Mouse (Mus musculus) cerebellum, adult 9-11 months (tissue): ENCODE data around the gene Snx7.

Experiments used
- DNase-seq: peaks from one replicate; pipeline ENCODE4 v3.0.0; 2022

Snx7 gene

GRCm38 (mm10) chr3:117812135-117812534 lies 56.6 kb downstream of the Snx7 start:
- DNase-seq = no peak

GRCm38 (mm10) chr3:117805782-117806181 lies 63.0 kb downstream of the Snx7 start:
- DNase-seq = no peak

GRCm38 (mm10) chr3:117794501-117794900 lies 74.2 kb downstream of the Snx7 start:
- no peak for DNase-seq

- DNase-seq = no peak
Observed at GRCm38 (mm10) chr3:117791951-117792350, 76.8 kb downstream of the Snx7 start.

GRCm38 (mm10) chr3:117791273-117791672 lies 77.5 kb downstream of the Snx7 start:
- no peak for DNase-seq

GRCm38 (mm10) chr3:117788800-117789693 lies 79.7 kb downstream of the Snx7 start:
- no peak for DNase-seq

- DNase-seq = no peak
Observed at GRCm38 (mm10) chr3:117787247-117787646, 81.5 kb downstream of the Snx7 start.

- DNase-seq = no peak
Observed at GRCm38 (mm10) chr3:117752151-117752757, 116.5 kb downstream of the Snx7 start.

GRCm38 (mm10) chr3:117751665-117752064 lies 117.1 kb downstream of the Snx7 start:
- DNase-seq = no peak

GRCm38 (mm10) chr3:117749256-117749655 lies 119.5 kb downstream of the Snx7 start:
- no peak for DNase-seq

GRCm38 (mm10) chr3:117739760-117740159 lies 129.0 kb downstream of the Snx7 start:
- no peak for DNase-seq

GRCm38 (mm10) chr3:117732661-117733060 lies 136.1 kb downstream of the Snx7 start:
- no peak for DNase-seq
